Mouse (Mus musculus) v-Abl transformed pro-B cells (cell line): Measurements from ENCODE around the gene Igf1r.

Experiments used
- in situ Hi-C, 2 experiments: fragments of 400-800 bp; cut with MboI; formaldehyde crosslinking; loops; one replicate each; pipeline ENCODE4 v1.15.1; 2025; ENCODE audit not compliant: unreplicated experiment in 2 of 2

The Igf1r gene

GRCm38 (mm10) chr7:68111532-68111931 is 158.9 kb downstream of the Igf1r start:
- in situ Hi-C loops: no loop called here

DNA sequence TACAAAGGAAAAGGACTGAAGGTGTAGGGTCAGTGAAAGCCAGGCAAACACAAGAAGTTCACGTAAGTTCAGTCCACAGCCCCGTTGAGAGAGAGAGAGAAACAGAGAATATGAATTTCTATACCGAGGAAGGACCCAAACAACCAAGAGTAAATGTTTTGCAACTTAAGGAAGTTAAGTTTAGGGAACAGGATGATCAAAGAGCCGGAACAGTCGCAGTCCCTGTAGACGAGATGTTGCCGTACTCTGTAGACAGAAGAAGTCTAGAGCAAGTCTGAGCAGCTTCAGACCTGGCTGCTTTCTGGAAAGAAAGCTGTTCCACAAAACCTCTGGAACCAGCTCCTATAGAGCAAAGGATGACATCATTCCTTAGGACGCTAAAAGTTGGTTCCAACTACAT is 160.0 kb downstream of the Igf1r start:
- in situ Hi-C loops: no loop called here

DNA sequence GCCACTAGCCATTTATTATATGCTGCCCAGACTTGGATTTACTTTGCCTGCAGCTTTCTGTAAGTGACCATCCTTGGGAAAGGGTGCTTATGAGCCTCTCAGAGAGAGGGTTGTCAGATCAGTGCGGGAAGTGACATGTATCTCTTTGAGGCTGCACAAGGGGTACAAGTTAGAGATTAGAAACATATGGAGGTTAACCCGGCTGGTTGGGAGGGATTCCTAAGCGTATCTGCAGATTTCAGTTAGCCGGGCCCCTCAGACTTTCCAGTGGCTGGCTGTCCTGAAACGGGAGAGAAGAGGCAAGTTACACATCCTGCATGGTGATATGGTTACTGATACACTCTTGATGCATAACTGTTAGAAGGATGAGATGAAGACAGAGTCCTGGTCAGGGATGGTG is 161.7 kb downstream of the Igf1r start:
- in situ Hi-C loops: no loop called here

DNA sequence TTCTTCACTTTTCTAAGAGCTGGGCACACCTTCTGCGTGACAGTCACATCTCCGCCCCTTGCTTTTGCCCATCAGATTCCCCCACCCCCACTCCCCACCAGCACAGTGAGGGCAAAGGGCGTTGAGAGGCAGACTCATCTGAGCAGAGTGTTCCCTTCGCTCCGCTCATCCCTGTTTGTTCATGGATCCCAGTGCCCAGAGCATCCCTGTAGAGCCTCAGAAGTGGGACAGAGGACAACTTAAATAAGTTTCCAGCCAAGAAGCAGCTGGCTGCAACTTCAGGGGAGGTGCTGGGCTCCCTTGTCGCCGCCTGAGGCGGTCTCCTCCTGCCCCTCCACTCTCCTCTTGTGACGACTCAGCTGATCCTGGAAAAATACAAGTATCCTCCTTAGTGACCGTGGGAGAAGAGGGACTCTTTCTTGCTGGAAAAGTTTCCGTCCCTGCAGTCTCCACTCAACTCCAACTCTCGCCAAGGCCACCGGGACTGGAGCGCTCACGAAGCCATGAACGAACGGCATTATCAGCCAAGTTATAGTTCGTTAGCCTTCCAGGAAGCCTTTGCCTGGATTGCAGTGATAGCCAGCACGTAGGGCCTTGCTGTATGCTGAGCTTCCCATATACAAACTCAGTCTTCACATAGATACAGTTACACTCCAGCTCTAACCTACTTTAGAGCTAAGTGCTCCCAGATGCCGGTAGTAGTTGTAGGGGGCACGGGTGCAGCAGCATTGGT is 162.5 kb downstream of the Igf1r start:
- in situ Hi-C loops: no loop called here

DNA sequence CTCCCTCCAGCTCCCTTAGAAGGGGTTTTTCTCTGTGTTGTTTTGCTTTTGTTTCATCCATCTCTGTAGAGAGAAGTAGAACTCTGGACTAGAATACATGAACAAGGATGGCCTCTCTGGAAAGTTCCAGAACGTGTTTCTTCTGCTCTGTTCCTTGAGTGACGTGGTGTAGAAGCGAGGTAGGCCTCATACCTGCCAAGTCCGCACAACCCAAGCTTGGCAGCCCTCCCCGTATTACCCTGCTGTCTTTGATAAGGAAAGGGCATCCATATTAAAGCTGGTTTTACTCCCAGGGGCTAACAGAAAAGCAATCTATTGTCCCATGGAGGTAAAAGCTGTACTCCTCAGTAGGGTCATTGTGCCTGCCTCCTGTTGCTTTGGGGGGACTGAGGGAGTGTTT is 164.9 kb downstream of the Igf1r start:
- in situ Hi-C loops: no loop called here

DNA sequence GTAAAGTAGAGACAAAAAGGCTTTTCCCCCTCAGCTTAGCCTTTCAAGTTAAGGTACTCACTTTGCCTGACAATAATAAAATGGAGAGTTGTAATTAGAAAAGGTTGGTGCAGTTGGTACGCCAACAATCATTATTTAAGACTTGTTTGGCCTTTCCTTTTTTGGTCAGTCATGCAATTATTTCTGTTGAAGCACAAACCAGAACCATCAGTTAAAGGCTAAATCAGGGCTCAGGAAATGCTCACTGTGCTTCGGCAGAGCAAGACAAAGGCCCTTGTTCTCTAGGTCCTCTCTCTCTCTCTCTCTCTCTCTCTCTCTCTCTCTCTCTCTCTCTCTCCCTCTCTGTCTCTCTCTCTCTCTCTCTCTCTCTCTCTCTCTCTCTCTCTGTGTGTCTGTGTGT is 165.4 kb downstream of the Igf1r start:
- in situ Hi-C loops: no loop called here

- in situ Hi-C loops: no loop called here
Measured at GRCm38 (mm10) chr7:68119605-68120004, 167.0 kb downstream of the Igf1r start.

DNA sequence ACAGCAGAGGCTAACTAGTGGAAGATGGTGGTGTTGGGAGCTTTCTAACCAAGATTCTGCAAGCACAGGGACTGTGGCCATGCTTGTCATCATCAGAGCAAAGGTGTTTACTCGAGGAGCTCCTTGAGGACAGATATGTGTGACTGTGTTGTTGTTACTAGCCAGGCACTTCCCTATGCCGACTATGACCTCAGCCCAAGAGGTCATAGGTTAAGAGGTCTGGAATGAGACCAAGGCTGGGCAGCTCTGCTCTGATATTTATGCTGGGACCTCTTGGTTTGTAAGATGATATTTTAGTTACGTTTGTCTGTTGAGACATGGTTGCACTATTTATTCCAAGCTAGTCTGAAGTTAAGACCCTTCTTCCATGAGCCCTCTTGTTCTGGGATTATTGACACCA is 169.8 kb downstream of the Igf1r start:
- in situ Hi-C loops: no loop called here

GRCm38 (mm10) chr7:68125347-68125746 is 172.7 kb downstream of the Igf1r start:
- in situ Hi-C loops: no loop called here

GRCm38 (mm10) chr7:68127799-68128261 is 175.2 kb downstream of the Igf1r start:
- in situ Hi-C loops: no loop called here

GRCm38 (mm10) chr7:68128271-68128674 is 175.6 kb downstream of the Igf1r start:
- in situ Hi-C loops: no loop called here

DNA sequence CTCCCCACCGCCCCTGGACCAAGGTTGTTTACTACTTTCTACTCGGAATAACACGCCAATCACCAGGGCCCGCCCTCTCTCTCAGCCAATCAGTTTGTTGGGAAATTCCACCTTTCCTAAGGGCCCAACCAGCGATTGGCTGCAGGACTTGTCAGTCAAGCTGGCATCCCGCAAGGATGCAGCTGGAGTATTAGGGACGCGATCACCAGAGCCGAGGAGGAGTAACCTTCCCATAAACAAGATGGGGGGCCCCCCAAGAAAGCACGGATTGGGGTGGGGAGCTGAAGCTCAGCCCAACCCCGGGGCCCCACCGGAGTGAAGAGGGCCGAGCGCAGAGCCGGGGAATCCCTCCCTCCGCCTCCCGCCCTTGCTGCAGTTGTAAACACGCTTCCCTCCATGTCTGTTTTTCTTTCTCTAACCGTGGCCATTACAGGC is 176.5 kb downstream of the Igf1r start:
- in situ Hi-C loops: no loop called here

- in situ Hi-C loops: no loop called here
Measured at GRCm38 (mm10) chr7:68129546-68130253, 177.1 kb downstream of the Igf1r start.

DNA sequence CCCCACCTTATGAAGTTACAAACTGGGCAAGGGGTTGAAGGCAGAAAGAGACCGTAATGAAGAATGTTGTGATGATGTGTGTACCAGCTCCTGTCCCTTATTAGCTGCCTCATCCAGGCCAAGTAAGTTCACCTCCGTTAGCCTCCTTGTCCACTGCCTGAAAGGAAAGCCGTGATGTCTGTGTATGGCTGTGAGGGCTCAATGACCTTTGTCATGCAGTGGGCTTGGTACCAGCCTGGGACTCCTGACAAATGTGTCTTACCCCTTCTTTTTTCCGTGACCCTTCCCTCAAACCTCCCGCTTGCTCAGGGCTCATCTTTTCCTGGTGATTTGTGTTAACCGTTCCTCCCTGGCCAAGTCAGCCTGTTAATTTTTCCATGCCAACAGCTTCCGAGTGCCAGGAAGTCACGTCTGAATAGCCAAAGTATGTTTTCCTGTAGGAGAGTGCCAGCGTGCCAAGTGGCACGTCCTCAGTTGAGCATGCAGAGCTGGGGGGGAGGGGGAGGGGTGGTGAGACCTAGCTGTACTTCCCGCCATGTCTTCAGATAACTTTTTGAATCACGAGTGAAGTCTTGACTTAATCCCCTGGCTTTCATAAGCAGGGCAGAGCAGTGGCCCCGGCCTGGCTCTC is 178.4 kb downstream of the Igf1r start:
- in situ Hi-C loops: no loop called here

DNA sequence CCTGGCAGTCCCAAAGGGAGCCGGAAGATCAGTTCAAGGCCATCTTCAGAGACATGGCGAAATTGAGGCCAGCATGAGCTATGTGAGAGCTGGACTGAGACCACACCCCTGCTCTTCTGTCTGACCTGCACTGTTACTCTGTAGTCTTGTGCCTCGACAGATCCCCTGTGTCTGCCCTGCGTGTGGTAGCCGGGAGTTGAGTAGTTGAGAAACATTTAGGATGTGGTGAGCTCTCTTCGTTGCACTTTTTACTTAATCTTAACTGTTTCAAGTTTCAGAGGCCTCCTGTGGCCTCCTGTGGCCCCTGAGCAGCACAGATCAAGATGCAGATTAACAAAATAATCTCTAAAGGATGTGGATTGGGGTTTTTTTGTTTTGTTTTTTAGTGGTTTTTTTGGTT is 181.1 kb downstream of the Igf1r start:
- in situ Hi-C loops: no loop called here

DNA sequence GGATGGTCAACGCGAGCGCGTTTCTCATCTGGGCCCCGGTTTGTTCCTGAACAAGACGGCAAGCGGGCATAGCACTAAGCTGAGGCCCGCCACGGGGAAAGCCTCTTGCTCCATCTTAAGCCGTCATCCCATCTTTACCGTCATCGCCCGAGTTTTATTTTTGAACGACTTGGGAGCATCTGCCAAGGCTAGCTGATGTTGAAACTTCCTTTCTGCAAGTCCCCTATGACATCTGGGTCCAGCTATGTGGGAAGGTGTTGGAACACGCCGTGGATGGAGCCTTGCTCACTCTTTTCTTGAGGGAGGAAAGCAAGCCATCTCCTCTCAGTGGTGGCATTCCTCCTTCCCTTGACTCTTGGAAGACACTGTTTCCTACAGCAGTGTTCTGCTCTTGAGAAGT is 182.3 kb downstream of the Igf1r start:
- in situ Hi-C loops: no loop called here

DNA sequence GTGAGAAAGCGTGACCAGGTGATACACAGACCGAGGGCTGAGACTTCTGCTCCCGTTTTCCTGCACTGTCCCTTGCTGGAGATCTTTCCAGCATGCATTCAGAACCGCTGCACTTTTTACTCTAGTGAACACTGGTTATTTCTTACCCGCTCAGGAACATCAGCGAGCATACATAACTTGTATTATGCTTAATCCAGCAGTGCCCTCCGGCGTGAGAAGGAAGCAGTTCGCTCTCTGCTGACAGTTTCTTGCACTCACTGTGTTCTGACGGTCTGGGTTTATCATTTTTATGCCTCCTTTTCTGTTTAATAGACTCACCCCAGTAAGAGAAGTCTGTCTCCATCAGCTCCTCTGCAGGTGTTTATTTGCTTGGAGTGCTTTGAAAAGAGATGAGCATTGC is 183.4 kb downstream of the Igf1r start:
- in situ Hi-C loops: no loop called here

DNA sequence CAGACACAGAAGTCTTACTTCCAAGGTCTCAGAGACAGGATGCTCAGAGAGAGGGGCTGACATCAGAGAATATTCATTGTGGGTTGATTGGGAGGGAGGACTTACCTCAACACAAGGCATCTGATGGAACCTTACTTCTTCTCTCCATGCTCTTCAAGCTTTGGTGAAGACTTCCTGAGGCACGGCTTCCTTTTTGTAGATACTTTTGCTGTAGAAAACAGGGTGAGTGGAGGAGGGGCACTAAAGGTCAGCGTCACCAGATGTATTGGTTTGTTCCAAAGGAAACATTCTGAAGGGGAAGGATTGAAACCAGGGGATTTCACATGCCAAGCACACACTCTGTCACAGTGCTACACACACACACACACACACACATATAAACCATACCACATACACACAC is 186.8 kb downstream of the Igf1r start:
- in situ Hi-C loops: no loop called here

GRCm38 (mm10) chr7:68140041-68140807 is 187.6 kb downstream of the Igf1r start:
- in situ Hi-C loops: no loop called here

DNA sequence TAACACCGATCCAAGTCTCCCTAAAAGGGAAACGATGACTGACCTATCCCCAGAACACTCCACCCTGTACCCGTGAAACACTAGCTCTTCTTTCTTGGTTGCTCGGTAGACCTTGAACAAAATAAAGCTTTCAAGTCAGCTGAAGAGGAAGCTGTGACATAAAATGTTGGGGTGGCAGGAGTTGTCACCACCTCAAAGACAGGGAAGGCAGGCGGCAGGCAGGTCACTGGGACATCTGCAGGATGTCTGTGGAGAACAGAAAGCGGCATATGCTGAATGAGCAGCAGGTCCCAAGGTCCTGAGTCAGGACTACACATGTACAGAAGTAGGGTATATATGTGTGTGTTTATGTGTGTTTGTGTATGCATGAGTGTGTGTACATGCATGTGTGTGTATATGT is 191.6 kb downstream of the Igf1r start:
- in situ Hi-C loops: no loop called here
